Mouse (Mus musculus) neural tube, embryonic 11.5 days (tissue): ENCODE results near the gene Tbcc. TPM values are rescaled to one million over a fixed set of nuclear protein-coding genes. Genes with fewer than 3 reads are reported as not detected.
A peak's percentile ranks its signal among the peaks of the same experiment; 100 is the strongest.

Source experiments
- ATAC-seq: fragments of 200-750 bp; cut with Nextera tagmentation; 2 replicates; pipeline ENCODE4 v1.8.0; 2017; ENCODE audit warnings: moderate number of reproducible peaks, mild to moderate bottlenecking, moderate TSS enrichment, moderate library complexity; ENCODE audit not compliant: insufficient read depth, low FRiP score, low TSS enrichment
- DNase-seq: peaks from one replicate; pipeline ENCODE4 v3.0.0-alpha.2; 2015; ENCODE audit warnings: low spot score
- H3K27ac ChIP-seq: fragments of 300-500 bp; sonication (generic); 2 replicates; pipeline ENCODE4 v1.5.1; 2014; ENCODE audit warnings: low read depth, mild to moderate bottlenecking, low read length
- H3K27me3 ChIP-seq: fragments of 300-500 bp; sonication (generic); 2 replicates; pipeline ENCODE4 v1.6.1; 2014; ENCODE audit warnings: mild to moderate bottlenecking, low read length, mixed read lengths; ENCODE audit not compliant: control insufficient read depth, insufficient read depth
- H3K36me3 ChIP-seq: fragments of 300-500 bp; sonication (generic); 2 replicates; pipeline ENCODE4 v1.6.1; 2014; ENCODE audit warnings: mild to moderate bottlenecking, low read length, moderate library complexity, mixed read lengths; ENCODE audit not compliant: control insufficient read depth, insufficient read depth
- H3K4me1 ChIP-seq: fragments of 300-500 bp; sonication (generic); 2 replicates; pipeline ENCODE4 v1.6.1; 2014; ENCODE audit warnings: low read length, mixed read lengths; ENCODE audit not compliant: control insufficient read depth, insufficient read depth
- H3K4me2 ChIP-seq: fragments of 300-500 bp; sonication (generic); 2 replicates; pipeline ENCODE4 v1.6.1; 2014; ENCODE audit warnings: low read depth, mild to moderate bottlenecking, moderate library complexity
- H3K4me3 ChIP-seq: fragments of 300-500 bp; sonication (generic); 2 replicates; pipeline ENCODE4 v1.5.1; 2014; ENCODE audit warnings: low read depth, low read length
- H3K9ac ChIP-seq: fragments of 300-500 bp; sonication (generic); 2 replicates; pipeline ENCODE4 v1.6.1; 2014; ENCODE audit warnings: mild to moderate bottlenecking, low read length
- H3K9me3 ChIP-seq: fragments of 300-500 bp; sonication (generic); 2 replicates; pipeline ENCODE4 v1.6.1; 2016; ENCODE audit warnings: low read length; ENCODE audit not compliant: control insufficient read depth
- WGBS: fragments of 180-500 bp; shearing (Covaris S2); extraction: QIAGEN DNeasy Blood & Tissue Kit; methylation state at CpG from one replicate; pipeline ENCODE4 v1.1.7; 2014; 5-methylcytosine and 5-hydroxymethylcytosine counted together
- polyA plus RNA-seq: library from polyadenylated mRNA; unstranded; fragments of >200 nt; fragmentation: Nextera tagmentation; extraction: Ambion mirVana; gene quantifications from 2 replicates; pipeline ENCODE4 v1.2.1, GENCODE M21; 2014

Tbcc gene
- polyA plus RNA-seq, 1 experiment from 2014 or later, result 79.0 TPM

DNA sequence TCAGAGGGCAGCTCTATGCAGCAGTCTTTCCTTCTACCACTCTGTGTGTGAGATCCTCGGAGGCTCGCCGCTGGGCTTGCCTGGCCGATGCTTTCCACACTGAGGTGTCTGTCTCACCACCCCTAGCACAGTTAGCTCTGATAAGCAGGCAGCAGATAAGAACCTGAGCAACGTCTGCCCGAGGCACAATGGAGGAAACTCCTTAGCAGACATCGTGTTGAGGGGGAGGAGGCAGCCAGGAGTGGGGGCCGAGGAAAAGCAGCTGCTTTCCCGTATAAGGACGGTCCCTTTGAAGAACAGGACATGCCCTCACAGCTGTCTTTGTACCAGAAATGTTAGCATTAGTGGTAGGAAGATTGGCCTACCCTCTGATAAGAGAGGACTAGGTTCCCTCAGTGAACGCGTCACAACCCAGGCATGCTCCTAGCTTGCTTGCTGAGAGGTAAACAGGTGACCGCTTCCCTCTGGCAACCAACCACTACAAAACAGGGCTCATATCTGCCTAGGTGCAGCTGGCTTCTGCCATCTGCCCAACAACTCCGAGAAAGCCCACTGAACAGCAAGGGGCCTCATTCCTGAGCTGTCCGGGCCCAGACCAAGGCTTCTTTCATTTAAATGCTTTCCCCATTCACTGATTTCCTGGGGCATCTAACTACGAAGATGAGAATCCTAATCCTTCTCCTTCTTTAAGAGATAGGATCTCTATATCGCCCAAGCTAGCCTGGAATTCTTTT lies 4.4 kb upstream of the Tbcc start:
- H3K27ac ChIP-seq, result no peak overlapping the region
- WGBS, result 64% methylated on average over 17 of the region's 17 CpGs
- no peak for DNase-seq
- no peak for ATAC-seq
- H3K4me2 ChIP-seq, result 0 out of 2 replicates have a peak overlapping the region, but pooled peaks have one; percentile 5
- peaks cover 1% of the 10 kb centered on the region; the same call in 1 of the 2 replicates for H3K4me1 ChIP-seq
- no peaks in the 10 kb centered on the region for H3K9me3 ChIP-seq
- no peak overlapping the region for H3K9ac ChIP-seq
- no peak overlapping the region for H3K4me3 ChIP-seq
- H3K27me3 ChIP-seq, result no peaks in the 10 kb centered on the region
- no peaks in the 10 kb centered on the region for H3K36me3 ChIP-seq

- H3K4me2 ChIP-seq, result peak overlapping the region; percentile 93
- ATAC-seq (no peak), DNase-seq (peak; percentile 30)
- no peaks in the 10 kb centered on the region for H3K9me3 ChIP-seq
- H3K4me3 ChIP-seq, result peak overlapping the region; percentile 94
- H3K4me1 ChIP-seq, result peaks cover 20% of the 10 kb centered on the region
- no peak overlapping the region for H3K27ac ChIP-seq
- peak overlapping the region; percentile 66; the same call in 1 of the 2 replicates for H3K9ac ChIP-seq
- 34% methylated on average over 16 of the region's 16 CpGs for WGBS
- no peaks in the 10 kb centered on the region for H3K27me3 ChIP-seq
- no peaks in the 10 kb centered on the region for H3K36me3 ChIP-seq
These were observed 1.8 kb upstream of the Tbcc start for GRCm38 (mm10) chr17:46888511-46889212.

DNA sequence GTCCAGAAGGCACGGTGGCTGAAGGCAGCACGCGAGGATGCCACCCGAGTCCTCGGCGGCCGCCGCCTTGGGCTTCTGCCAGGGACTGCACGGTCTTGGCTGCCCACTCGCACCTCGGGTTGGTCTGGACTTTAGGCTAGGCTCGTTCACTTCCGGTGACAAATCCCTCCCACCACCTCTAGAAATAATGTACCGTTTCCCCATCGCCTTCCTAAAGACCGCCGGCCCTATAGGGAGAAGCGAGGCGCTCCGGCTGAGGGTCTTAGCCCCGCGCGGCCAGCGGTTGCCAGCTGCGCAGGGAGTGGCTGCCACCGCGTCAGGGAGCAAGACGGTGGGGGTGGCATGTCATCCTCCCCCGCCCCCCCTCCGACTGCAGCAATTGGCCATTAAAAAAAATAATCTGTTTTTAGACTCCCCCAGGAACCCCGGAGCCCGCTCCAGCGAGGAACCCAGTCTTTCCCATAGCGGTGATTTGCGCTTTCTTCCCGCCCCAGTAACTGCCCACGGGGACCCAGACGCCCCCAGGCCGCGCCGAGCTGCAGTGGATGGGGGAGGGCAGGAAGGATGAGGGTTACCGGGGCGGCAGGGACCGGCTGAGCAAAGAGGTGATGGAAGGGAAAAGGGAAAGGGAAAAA lies 917 bp upstream of the Tbcc start:
- WGBS, result 0% methylated on average over 43 of the region's 44 CpGs
- Histone ChIP-seq H3K9ac (peak overlapping the region; percentile 66), H3K4me2 (peak overlapping the region; percentile 93)

GRCm38 (mm10) chr17:46890843-46891594 lies 535 bp downstream of the Tbcc start:
- H3K9ac ChIP-seq, result peak overlapping the region; percentile 96
- DNase-seq (peak; percentile 24), ATAC-seq (peak; percentile 26)
- H3K4me1 ChIP-seq, result peaks cover 20% of the 10 kb centered on the region
- peak overlapping the region; percentile 94 for H3K4me3 ChIP-seq
- no peaks in the 10 kb centered on the region for H3K27me3 ChIP-seq
- peak overlapping the region; percentile 99 for H3K4me2 ChIP-seq
- H3K9me3 ChIP-seq, result no peaks in the 10 kb centered on the region
- no peaks in the 10 kb centered on the region for H3K36me3 ChIP-seq
- peak overlapping the region; percentile 79 for H3K27ac ChIP-seq
- 2% methylated on average over 64 of the region's 64 CpGs for WGBS

More for the DNA sequence above, 917 bp upstream of the Tbcc start:
- Histone ChIP-seq H3K9me3 (no peaks in the 10 kb centered on the region), H3K4me1 (peaks cover 20% of the 10 kb centered on the region), H3K27ac (peak overlapping the region; percentile 90), H3K4me3 (peak overlapping the region; percentile 94), H3K27me3 (no peaks in the 10 kb centered on the region), H3K36me3 (no peaks in the 10 kb centered on the region)
- peak; percentile 75 for DNase-seq
- peak; percentile 67 for ATAC-seq

- WGBS, result 96% methylated on average over 9 of the region's 9 CpGs
- H3K9me3 ChIP-seq, result no peaks in the 10 kb centered on the region
- peaks cover 20% of the 10 kb centered on the region for H3K4me1 ChIP-seq
- no peak overlapping the region for H3K4me2 ChIP-seq
- no peaks in the 10 kb centered on the region for H3K27me3 ChIP-seq
- no peak overlapping the region for H3K27ac ChIP-seq
- no peaks in the 10 kb centered on the region for H3K36me3 ChIP-seq
- no peak overlapping the region for H3K9ac ChIP-seq
- DNase-seq (no peak), ATAC-seq (no peak)
- no peak overlapping the region for H3K4me3 ChIP-seq
These were observed 4.9 kb downstream of the Tbcc start for GRCm38 (mm10) chr17:46895426-46895825.

GRCm38 (mm10) chr17:46897221-46897950 lies 6.9 kb downstream of the Tbcc start:
- no peak overlapping the region for H3K4me2 ChIP-seq
- no peaks in the 10 kb centered on the region for H3K27me3 ChIP-seq
- H3K9me3 ChIP-seq, result no peaks in the 10 kb centered on the region
- H3K9ac ChIP-seq, result no peak overlapping the region
- WGBS, result 38% methylated on average over 13 of the region's 13 CpGs
- H3K4me1 ChIP-seq, result peaks cover 7% of the 10 kb centered on the region
- no peak overlapping the region for H3K4me3 ChIP-seq
- peak; percentile 33 for DNase-seq
- ATAC-seq, result no peak
- H3K27ac ChIP-seq, result peak overlapping the region; percentile 30; the same call in 1 of the 2 replicates
- no peaks in the 10 kb centered on the region for H3K36me3 ChIP-seq

DNA sequence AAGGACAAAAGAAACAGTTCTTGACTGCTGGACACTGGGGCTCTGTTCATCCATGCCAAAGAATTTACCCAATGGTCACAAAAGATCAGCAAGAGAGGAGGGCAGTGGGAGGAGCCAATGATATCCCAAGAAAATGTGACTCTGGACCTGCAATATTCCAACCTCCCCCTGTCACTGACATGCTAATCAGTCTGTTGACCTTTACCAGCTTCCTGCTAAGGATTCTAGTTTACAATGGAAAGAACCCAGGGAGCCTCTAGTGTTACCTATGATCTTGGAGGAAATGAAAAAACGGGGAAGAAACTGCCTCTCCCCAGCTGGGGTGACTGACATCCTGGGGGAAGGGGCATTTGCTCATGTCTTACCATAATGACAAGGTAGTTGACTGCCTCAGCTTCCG lies 10.5 kb downstream of the Tbcc start:
- H3K9ac ChIP-seq, result no peak overlapping the region
- no peak for DNase-seq
- H3K36me3 ChIP-seq, result no peaks in the 10 kb centered on the region
- H3K4me3 ChIP-seq, result no peak overlapping the region
- WGBS, result 54% methylated on average over 2 of the region's 2 CpGs
- no peaks in the 10 kb centered on the region for H3K27me3 ChIP-seq
- no peak for ATAC-seq
- no peaks in the 10 kb centered on the region for H3K9me3 ChIP-seq
- H3K27ac ChIP-seq, result no peak overlapping the region
- H3K4me1 ChIP-seq, result no peaks in the 10 kb centered on the region
- H3K4me2 ChIP-seq, result no peak overlapping the region
